Mouse (Mus musculus) hindbrain, postnatal 0 days (tissue): ENCODE measurements around the gene Cds2. TPM values are rescaled to one million over a fixed set of nuclear protein-coding genes. Genes with fewer than 3 reads are reported as not detected.

Experiments used
- ATAC-seq: fragments of 200-750 bp; cut with Nextera tagmentation; 2 replicates; pipeline ENCODE4 v1.8.0; 2017; ENCODE audit warnings: mild to moderate bottlenecking, moderate TSS enrichment, moderate library complexity
- DNase-seq: peaks from one replicate; pipeline ENCODE4 v3.0.0-alpha.2; 2015; ENCODE audit warnings: low spot score
- H3K27ac ChIP-seq: fragments of 300-500 bp; sonication (generic); 2 replicates; pipeline ENCODE4 v1.5.1; 2014; ENCODE audit warnings: mild to moderate bottlenecking
- H3K27me3 ChIP-seq: fragments of 300-500 bp; sonication (generic); 2 replicates; pipeline ENCODE4 v1.6.1; 2014; ENCODE audit warnings: low read length, mixed read lengths; ENCODE audit not compliant: insufficient read depth
- H3K36me3 ChIP-seq: fragments of 300-500 bp; sonication (generic); 2 replicates; pipeline ENCODE4 v1.6.1; 2014; ENCODE audit warnings: low read length, mixed read lengths; ENCODE audit not compliant: insufficient read depth
- H3K4me1 ChIP-seq: fragments of 300-500 bp; sonication (generic); 2 replicates; pipeline ENCODE4 v1.6.1; 2014; ENCODE audit warnings: antibody characterized with exemption, low read length, mixed read lengths; ENCODE audit not compliant: insufficient read depth
- H3K4me2 ChIP-seq: fragments of 300-500 bp; sonication (generic); 2 replicates; pipeline ENCODE4 v1.6.1; 2014; ENCODE audit warnings: low read depth, mild to moderate bottlenecking, low read length, moderate library complexity, mixed read lengths
- H3K4me3 ChIP-seq: fragments of 300-500 bp; sonication (generic); 2 replicates; pipeline ENCODE4 v1.5.1; 2014; ENCODE audit warnings: low read length
- H3K9ac ChIP-seq: fragments of 300-500 bp; sonication (generic); replicated peaks from 2 replicates; pipeline ENCODE4 v1.6.1; 2014; ENCODE audit warnings: mild to moderate bottlenecking, low read length, moderate library complexity, mixed read lengths
- H3K9me3 ChIP-seq: fragments of 300-500 bp; sonication (generic); 2 replicates; pipeline ENCODE4 v1.6.1; 2016; ENCODE audit warnings: low read length, mixed read lengths
- CTCF ChIP-seq: IDR thresholded peaks from 2 replicates; pipeline ENCODE4 v1.5.1; 2016; ENCODE audit warnings: antibody characterized with exemption, control low read depth, low read depth
- WGBS: fragments of 180-500 bp; shearing (Covaris S2); extraction: QIAGEN DNeasy Blood & Tissue Kit; methylation state at CpG from one replicate; pipeline ENCODE4 v1.1.7; 2014; 5-methylcytosine and 5-hydroxymethylcytosine counted together
- polyA plus RNA-seq: library from polyadenylated mRNA; unstranded; fragments of >200 nt; fragmentation: Nextera tagmentation; extraction: Ambion mirVana; gene quantifications from 2 replicates; pipeline ENCODE4 v1.2.1, GENCODE M21; 2015
- total RNA-seq: library from RNA; depleted of rRNA; stranded (reverse); fragments of >200 nt; gene quantifications from 2 replicates; pipeline ENCODE4 v1.2.3, GENCODE M21; 2014

Gene Cds2
- total and polyA plus RNA-seq, 2 experiments from 2014 or later = 38.7 to 134 TPM

- TF ChIP-seq CTCF = no peak
- Histone ChIP-seq H3K36me3 (no peaks in the 10 kb centered on the region; the same call in 1 of the 2 replicates), H3K27me3 (no peaks in the 10 kb centered on the region), H3K27ac (peak within 1 kb of the TSS; percentile 79), H3K4me2 (peak within 1 kb of the TSS; percentile 88), H3K9me3 (no peaks in the 10 kb centered on the region), H3K9ac (peak within 1 kb of the TSS; percentile 55), H3K4me3 (peak within 1 kb of the TSS; percentile 57), H3K4me1 (0 out of 2 replicates have a peak, but pooled peaks cover 9% of the 10 kb centered on the region)
- DNase-seq (peak; percentile 98), ATAC-seq (peak; percentile 99)
- under 1% methylated on average over 75 of the region's 79 CpGs for WGBS
These were observed 10.1 kb upstream of the Cds2 start, which contains the start of gene Pcna for GRCm38 (mm10) chr2:132252542-132253528. Gene Pcna (minus strand): TSS chr2:132253314.

DNA sequence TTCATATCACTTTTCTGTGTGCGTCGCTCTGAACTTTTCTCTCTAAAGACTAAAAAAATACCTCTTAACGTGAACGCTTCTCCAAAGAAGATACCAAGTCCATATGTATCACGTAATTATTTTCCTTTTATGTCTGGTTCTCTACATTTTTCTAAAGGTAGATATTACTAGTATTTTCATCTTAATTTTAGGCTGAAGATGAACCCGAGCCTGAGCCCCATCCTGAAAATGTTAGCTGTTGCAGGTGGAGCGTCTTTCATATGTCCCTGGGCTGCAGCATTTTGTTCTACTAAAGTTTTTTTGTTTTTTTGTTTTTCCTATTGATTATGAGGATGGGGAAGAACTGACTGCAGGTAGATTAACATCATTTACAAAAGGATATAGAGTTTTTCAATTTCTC is 9.3 kb upstream of the Cds2 start:
- no peaks in the 10 kb centered on the region for H3K9me3 ChIP-seq
- 1% methylated on average over 7 of the region's 7 CpGs for WGBS
- H3K4me2 ChIP-seq = peak overlapping the region; percentile 88
- H3K27me3 ChIP-seq = no peaks in the 10 kb centered on the region
- peak overlapping the region; percentile 57 for H3K4me3 ChIP-seq
- H3K4me1 ChIP-seq = 0 out of 2 replicates have a peak, but pooled peaks cover 3% of the 10 kb centered on the region
- no peak for TF ChIP-seq CTCF
- ATAC-seq (no peak), DNase-seq (no peak)
- no peaks in the 10 kb centered on the region; the same call in 1 of the 2 replicates for H3K36me3 ChIP-seq
- H3K9ac ChIP-seq = peak overlapping the region; percentile 35; the same call in 1 of the 2 replicates
- peak overlapping the region; percentile 68 for H3K27ac ChIP-seq

- no peak overlapping the region for H3K9ac ChIP-seq
- H3K4me1 ChIP-seq = no peaks in the 10 kb centered on the region
- H3K4me3 ChIP-seq = no peak overlapping the region
- 92% methylated on average over 6 of the region's 6 CpGs for WGBS
- no peak for DNase-seq
- no peak overlapping the region for H3K27ac ChIP-seq
- H3K9me3 ChIP-seq = no peaks in the 10 kb centered on the region
- H3K4me2 ChIP-seq = no peak overlapping the region
- TF ChIP-seq CTCF = no peak
- no peak for ATAC-seq
- no peaks in the 10 kb centered on the region for H3K27me3 ChIP-seq
- H3K36me3 ChIP-seq = no peaks in the 10 kb centered on the region
These were observed 5.4 kb upstream of the Cds2 start for GRCm38 (mm10) chr2:132257350-132258068.

DNA sequence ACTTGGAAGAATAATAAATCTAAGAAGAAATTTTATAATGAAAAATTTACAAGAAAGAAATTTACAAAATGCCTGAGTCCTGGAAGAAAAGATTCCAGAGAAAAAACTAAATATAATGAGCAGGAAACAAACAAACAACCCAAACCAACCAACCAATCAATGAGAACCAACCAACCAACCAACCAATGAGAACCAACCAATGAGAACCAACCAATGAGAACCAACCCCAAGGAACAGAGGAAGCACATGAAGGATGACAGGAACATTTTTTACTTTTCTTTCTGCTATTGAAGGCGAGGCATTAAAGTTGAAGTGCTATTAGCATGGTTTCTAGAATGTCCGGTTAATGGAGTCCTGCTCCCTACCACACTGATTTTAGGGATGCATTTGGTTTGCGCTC is 2.3 kb upstream of the Cds2 start:
- no peaks in the 10 kb centered on the region for H3K36me3 ChIP-seq
- 89% methylated on average over 3 of the region's 3 CpGs for WGBS
- H3K4me1 ChIP-seq = no peaks in the 10 kb centered on the region
- no peak for DNase-seq
- H3K27me3 ChIP-seq = no peaks in the 10 kb centered on the region
- H3K9ac ChIP-seq = no peak overlapping the region
- no peak overlapping the region for H3K27ac ChIP-seq
- H3K4me2 ChIP-seq = no peak overlapping the region
- no peak for ATAC-seq
- no peaks in the 10 kb centered on the region for H3K9me3 ChIP-seq
- no peak for TF ChIP-seq CTCF
- no peak overlapping the region for H3K4me3 ChIP-seq

DNA sequence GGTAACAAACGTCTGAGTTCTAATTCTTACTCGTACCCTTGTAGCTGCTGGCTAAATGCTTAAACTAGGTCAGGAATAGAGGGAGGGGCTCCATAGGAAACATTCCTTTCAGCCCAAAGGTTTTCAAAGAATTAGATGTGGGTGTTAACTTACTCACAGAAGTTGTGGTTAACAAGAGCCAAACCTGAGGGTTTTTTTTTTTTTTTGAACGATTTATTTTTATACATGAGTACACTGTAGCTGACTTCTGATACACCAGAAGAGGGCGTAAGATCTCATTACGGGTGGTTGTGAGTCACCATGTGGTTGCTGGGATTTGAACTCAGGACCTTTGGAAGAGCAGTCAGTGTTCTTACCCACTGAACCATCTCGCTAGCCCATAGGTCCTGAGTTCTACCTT is 773 bp upstream of the Cds2 start:
- WGBS = 75% methylated on average over 6 of the region's 6 CpGs
- no peaks in the 10 kb centered on the region for H3K4me1 ChIP-seq
- H3K4me2 ChIP-seq = no peak overlapping the region
- TF ChIP-seq CTCF = no peak
- DNase-seq (no peak), ATAC-seq (no peak)
- no peaks in the 10 kb centered on the region for H3K27me3 ChIP-seq
- H3K36me3 ChIP-seq = no peaks in the 10 kb centered on the region
- H3K4me3 ChIP-seq = no peak overlapping the region
- H3K9me3 ChIP-seq = no peaks in the 10 kb centered on the region
- H3K9ac ChIP-seq = no peak overlapping the region
- H3K27ac ChIP-seq = no peak overlapping the region

DNA sequence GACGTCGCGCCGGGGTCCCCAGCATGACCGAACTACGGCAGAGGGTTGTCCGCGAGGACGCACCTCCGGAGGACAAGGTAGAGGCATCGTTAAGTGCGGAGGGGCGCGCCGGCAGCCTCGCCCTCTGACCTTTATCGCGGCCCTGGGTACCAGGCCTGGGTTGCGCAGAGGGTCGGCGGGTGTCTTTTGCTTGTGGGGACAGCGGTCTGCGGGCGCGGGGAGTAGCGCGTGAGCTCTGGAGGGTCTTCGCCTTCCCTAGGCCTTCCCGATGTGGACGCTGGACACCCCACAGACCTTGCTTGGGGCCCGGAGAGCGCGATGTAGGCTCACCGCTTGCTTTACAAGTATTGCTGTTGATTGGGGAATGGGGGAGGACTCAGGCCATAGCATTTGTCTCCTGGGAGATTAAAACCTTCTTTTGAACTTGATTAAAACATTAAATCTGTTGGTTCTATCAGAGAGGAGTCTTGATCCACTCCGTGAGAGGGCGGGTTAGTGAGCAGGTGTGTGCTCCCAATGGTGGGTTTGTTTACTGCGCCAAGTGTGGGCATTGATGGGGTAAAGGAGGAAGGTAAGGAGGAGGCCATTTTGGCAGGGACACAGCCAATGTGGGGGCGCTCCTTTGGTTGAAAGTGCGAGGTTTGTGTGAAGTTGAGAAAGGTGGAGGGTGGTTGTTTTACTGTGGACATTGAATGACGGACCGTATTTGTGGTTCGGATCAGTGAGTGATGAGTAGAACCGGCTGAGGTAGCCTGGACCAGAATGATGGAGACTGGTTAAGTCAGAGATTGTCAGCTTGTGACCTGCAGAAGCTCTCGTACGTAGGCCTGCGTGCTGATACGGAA is 695 bp downstream of the Cds2 start:
- no peak; the same call in 1 of the 2 replicates for TF ChIP-seq CTCF
- no peaks in the 10 kb centered on the region for H3K36me3 ChIP-seq
- H3K27ac ChIP-seq = peak overlapping the region; percentile 93
- 1% methylated on average over 47 of the region's 47 CpGs for WGBS
- ATAC-seq = peak; percentile 33
- no peaks in the 10 kb centered on the region for H3K27me3 ChIP-seq
- H3K4me3 ChIP-seq = peak overlapping the region; percentile 97
- no peaks in the 10 kb centered on the region for H3K9me3 ChIP-seq
- H3K4me1 ChIP-seq = no peaks in the 10 kb centered on the region
- H3K4me2 ChIP-seq = peak overlapping the region; percentile 63
- peak; percentile 62 for DNase-seq
- H3K9ac ChIP-seq = peak overlapping the region; percentile 96
